Mouse (Mus musculus) MEL (cell line): Measurements from ENCODE around the gene Frmd4b. TPM values are rescaled to one million over a fixed set of nuclear protein-coding genes. Genes with fewer than 3 reads are reported as not detected.

Source experiments
- DNase-seq: peaks from one replicate; pipeline ENCODE4 v3.0.0; 2011; ENCODE audit warnings: low read depth, low spot score
- H3K27ac ChIP-seq: 2 replicates; pipeline ENCODE4 v1.5.1; 2012; ENCODE audit warnings: low read depth, mild to moderate bottlenecking, control low read depth, low read length, moderate library complexity; ENCODE audit not compliant: control insufficient read depth
- H3K27me3 ChIP-seq, 2 experiments: fragments of 150-350 bp in 1 of 2; sonication (generic) in 1 of 2; 2 replicates each; pipeline ENCODE4 v1.6.1; 2012; ENCODE audit warnings: low read length in 2 of 2, mild to moderate bottlenecking in 2 of 2, improper control_type of control experiment in 1 of 2, moderate library complexity in 1 of 2; ENCODE audit not compliant: insufficient read depth in 2 of 2, control insufficient read depth in 1 of 2
- H3K36me3 ChIP-seq, 2 experiments: 2 replicates each; pipeline ENCODE4 v1.6.1; 2012 to 2014; ENCODE audit warnings: low read length in 2 of 2, improper control_type of control experiment in 1 of 2, inconsistent platforms in 1 of 2, mild to moderate bottlenecking in 1 of 2; ENCODE audit not compliant: insufficient read depth in 2 of 2, control insufficient read depth in 1 of 2
- H3K4me1 ChIP-seq, 2 experiments: fragments of 150-350 bp in 1 of 2; sonication (generic) in 1 of 2; 2 replicates each; pipeline ENCODE4 v1.6.1; 2012; ENCODE audit warnings: low read length in 2 of 2, improper control_type of control experiment in 1 of 2, mild to moderate bottlenecking in 1 of 2; ENCODE audit not compliant: insufficient read depth in 2 of 2, control insufficient read depth in 1 of 2
- H3K4me3 ChIP-seq, 2 experiments: fragments of 150-350 bp in 1 of 2; sonication (generic) in 1 of 2; 2 replicates each; pipeline ENCODE4 v1.5.1; 2012; ENCODE audit warnings: low read depth in 2 of 2, low read length in 2 of 2, mild to moderate bottlenecking in 2 of 2, moderate library complexity in 2 of 2, control low read depth in 1 of 2, improper control_type of control experiment in 1 of 2; ENCODE audit not compliant: control insufficient read depth in 1 of 2, insufficient read depth in 1 of 2
- H3K79me2 ChIP-seq: 2 replicates; pipeline ENCODE4 v1.6.1; 2012; ENCODE audit warnings: mild to moderate bottlenecking, low read length, moderate library complexity; ENCODE audit not compliant: control insufficient read depth, poor library complexity, insufficient read depth
- H3K9ac ChIP-seq: 2 replicates; pipeline ENCODE4 v1.6.1; 2012; ENCODE audit warnings: low read depth, mild to moderate bottlenecking, control low read depth, low read length, moderate library complexity; ENCODE audit not compliant: control insufficient read depth, poor library complexity, severe bottlenecking
- H3K9me3 ChIP-seq: fragments of 150-350 bp; sonication (generic); replicated peaks from 2 replicates; pipeline ENCODE4 v1.6.1; 2012; ENCODE audit warnings: mild to moderate bottlenecking, low read length, improper control_type of control experiment, moderate library complexity; ENCODE audit not compliant: insufficient read depth
- BHLHE40 ChIP-seq: IDR thresholded peaks from 2 replicates; pipeline ENCODE4 v1.6.1; 2012; ENCODE audit warnings: low read depth, mild to moderate bottlenecking, inconsistent platforms, low read length, improper control_type of control experiment, borderline replicate concordance
- CHD1 ChIP-seq: IDR thresholded peaks from 2 replicates; pipeline ENCODE4 v1.6.1; 2012; ENCODE audit warnings: low read depth, mild to moderate bottlenecking, inconsistent platforms, low read length, improper control_type of control experiment
- CTCF ChIP-seq, 3 experiments: IDR thresholded peaks in 2 of 3; conservative IDR thresholded peaks in 1 of 3; 2 replicates each; pipeline ENCODE4 v1.5.1; 2011 to 2012; ENCODE audit warnings: low read length in 3 of 3, low read depth in 2 of 3, mild to moderate bottlenecking in 2 of 3, improper control_type of control experiment in 1 of 3, inconsistent platforms in 1 of 3, mixed read lengths in 1 of 3, moderate library complexity in 1 of 3; ENCODE audit not compliant: control insufficient read depth in 1 of 3, insufficient read depth in 1 of 3, poor library complexity in 1 of 3, severe bottlenecking in 1 of 3
- ELF1 ChIP-seq: IDR thresholded peaks from 2 replicates; pipeline ENCODE4 v1.6.1; 2014; ENCODE audit warnings: low read depth, mild to moderate bottlenecking, inconsistent platforms, low read length, improper control_type of control experiment, moderate library complexity
- EP300 ChIP-seq, 2 experiments: IDR thresholded peaks; 2 replicates each; pipeline ENCODE4 v1.6.1; 2011; ENCODE audit warnings: improper control_type of control experiment in 2 of 2, low read length in 2 of 2, low read depth in 1 of 2, mild to moderate bottlenecking in 1 of 2
- ETS1 ChIP-seq: IDR thresholded peaks from 2 replicates; pipeline ENCODE4 v1.6.1; 2012; ENCODE audit warnings: low read depth, mild to moderate bottlenecking, inconsistent platforms, low read length, improper control_type of control experiment, moderate library complexity
- GABPA ChIP-seq: IDR thresholded peaks from 2 replicates; pipeline ENCODE4 v1.6.1; 2012; ENCODE audit warnings: low read depth, mild to moderate bottlenecking, inconsistent platforms, low read length, improper control_type of control experiment, moderate library complexity
- MAZ ChIP-seq: IDR thresholded peaks from 2 replicates; pipeline ENCODE4 v1.6.1; 2012; ENCODE audit warnings: low read depth, mild to moderate bottlenecking, inconsistent platforms, low read length, improper control_type of control experiment
- MYC ChIP-seq: IDR thresholded peaks from 2 replicates; pipeline ENCODE4 v1.6.1; 2011; ENCODE audit warnings: low read depth, mild to moderate bottlenecking, low read length, improper control_type of control experiment, moderate library complexity
- NELFE ChIP-seq: IDR thresholded peaks from 2 replicates; pipeline ENCODE4 v1.6.1; 2011; ENCODE audit warnings: low read depth, low read length, improper control_type of control experiment
- NRF1 ChIP-seq: IDR thresholded peaks from 2 replicates; pipeline ENCODE4 v1.6.1; 2014; ENCODE audit warnings: low read depth, mild to moderate bottlenecking, inconsistent platforms, low read length, improper control_type of control experiment, moderate library complexity; ENCODE audit not compliant: poor library complexity, insufficient read depth, severe bottlenecking
- POLR2AphosphoS2 ChIP-seq: IDR thresholded peaks from 2 replicates; pipeline ENCODE4 v1.6.1; 2011; ENCODE audit warnings: low read length, improper control_type of control experiment
- RCOR1 ChIP-seq: IDR thresholded peaks from 2 replicates; pipeline ENCODE4 v1.6.1; 2012; ENCODE audit warnings: low read depth, mild to moderate bottlenecking, inconsistent platforms, low read length, improper control_type of control experiment
- TAL1 ChIP-seq: IDR thresholded peaks from 2 replicates; pipeline ENCODE4 v1.6.1; 2012; ENCODE audit warnings: mild to moderate bottlenecking, inconsistent platforms, low read length, moderate library complexity, mixed read lengths
- TCF12 ChIP-seq: IDR thresholded peaks from 2 replicates; pipeline ENCODE4 v1.6.1; 2014; ENCODE audit warnings: low read depth, mild to moderate bottlenecking, inconsistent platforms, low read length, improper control_type of control experiment, moderate library complexity
- USF1 ChIP-seq: IDR thresholded peaks from 2 replicates; pipeline ENCODE4 v1.6.1; 2014; ENCODE audit warnings: low read depth, mild to moderate bottlenecking, inconsistent platforms, low read length, improper control_type of control experiment, moderate library complexity
- ZKSCAN1 ChIP-seq: IDR thresholded peaks from 2 replicates; pipeline ENCODE4 v1.6.1; 2012; ENCODE audit warnings: low read depth, mild to moderate bottlenecking, inconsistent platforms, low read length, improper control_type of control experiment, moderate library complexity
- ZNF384 ChIP-seq: IDR thresholded peaks from 2 replicates; pipeline ENCODE4 v1.6.1; 2012; ENCODE audit warnings: low read depth, mild to moderate bottlenecking, inconsistent platforms, low read length, improper control_type of control experiment
- polyA plus RNA-seq, 2 experiments: library from polyadenylated mRNA; stranded (reverse) in 1 of 2; unstranded in 1 of 2; fragments of >175 nt in 1 of 2; fragments of >200 nt in 1 of 2; gene quantifications; 2 replicates each; pipeline versions ENCODE4 v1.2.1 to v1.2.4; 2012; ENCODE audit warnings: low replicate concordance in 2 of 2, low read depth in 1 of 2; ENCODE audit not compliant: insufficient read length in 2 of 2, insufficient read depth in 1 of 2, missing spikeins in 1 of 2
- total RNA-seq: library from RNA; depleted of rRNA; stranded (reverse); fragments of 300-350 nt; gene quantifications from 2 replicates; pipeline ENCODE4 v1.2.3, GENCODE M21; 2012

Frmd4b gene
- total and polyA plus RNA-seq, 3 experiments = 0.18 TPM; not detected in 2

GRCm38 (mm10) chr6:97594589-97594988 lies 22.8 kb downstream of the Frmd4b start:
- no peak for DNase-seq
- H3K9me3 ChIP-seq = no peaks in the 10 kb centered on the region
- H3K9ac ChIP-seq = no peak overlapping the region
- H3K36me3 ChIP-seq = no peaks in the 10 kb centered on the region
- TF ChIP-seq NRF1 = no peak
- no peak for TF ChIP-seq BHLHE40
- no peak for TF ChIP-seq TAL1
- TF ChIP-seq GABPA = no peak
- no peak overlapping the region for H3K4me3 ChIP-seq
- H3K27me3 ChIP-seq = no peaks in the 10 kb centered on the region; a peak in 1 of 4 replicates
- H3K27ac ChIP-seq = no peak overlapping the region
- no peaks in the 10 kb centered on the region for H3K4me1 ChIP-seq
- H3K79me2 ChIP-seq = no peaks in the 10 kb centered on the region

- no peak for DNase-seq
- TF ChIP-seq ZKSCAN1 = no peak
- no peak for TF ChIP-seq MYC
- no peak for TF ChIP-seq USF1
- TF ChIP-seq NELFE = no peak
- TF ChIP-seq CTCF (IDR thresholded peaks at IDR 0.05 in 2 of 3, conservative IDR thresholded peaks at IDR 0.05 in 1 of 3; ENCODE audit: control insufficient read depth in 1 of 3, insufficient read depth in 1 of 3, low read depth in 2 of 3, low read length in 3 of 3, poor library complexity in 1 of 3, severe bottlenecking in 1 of 3) = no peak
- TF ChIP-seq EP300 (IDR thresholded peaks at IDR 0.05; ENCODE audit: low read depth in 1 of 2, low read length in 2 of 2) = no peak
- TF ChIP-seq ZNF384 = no peak
- no peak for TF ChIP-seq POLR2AphosphoS2
- no peak for TF ChIP-seq ETS1
- TF ChIP-seq RCOR1 = no peak
- no peak for TF ChIP-seq BHLHE40
- no peak for TF ChIP-seq TCF12
- no peak for TF ChIP-seq ELF1
- TF ChIP-seq CHD1 = no peak
- no peak for TF ChIP-seq MAZ
- no peaks in the 10 kb centered on the region for H3K9me3 ChIP-seq
- no peak overlapping the region for H3K27ac ChIP-seq
- no peaks in the 10 kb centered on the region for H3K79me2 ChIP-seq
- no peaks in the 10 kb centered on the region for H3K36me3 ChIP-seq
- no peaks in the 10 kb centered on the region for H3K4me1 ChIP-seq
- no peak overlapping the region for H3K9ac ChIP-seq
- H3K27me3 ChIP-seq = no peaks in the 10 kb centered on the region
- H3K4me3 ChIP-seq = no peak overlapping the region
Observed at GRCm38 (mm10) chr6:97590230-97590629, 27.1 kb downstream of the Frmd4b start.
